Mouse (Mus musculus): ENCODE data around the gene Neil1.

The Neil1 gene

GRCm38 (mm10) chr9:57137777-57138176 is 10.3 kb downstream of the Neil1 start:
- no peak for DNase-seq

- DNase-seq: no peak
Observed at GRCm38 (mm10) chr9:57137246-57137645, 10.9 kb downstream of the Neil1 start.

GRCm38 (mm10) chr9:57130577-57131433 is 17.3 kb downstream of the Neil1 start, which contains the start of gene Man2c1:
Gene Man2c1 (plus strand): TSS chr9:57130690.
- peak; percentile 97 for DNase-seq

GRCm38 (mm10) chr9:57129641-57130040 is 18.5 kb downstream of the Neil1 start:
- no peak for DNase-seq

GRCm38 (mm10) chr9:57117261-57117755 is 30.8 kb downstream of the Neil1 start:
- no peak for DNase-seq

Data from lung, postnatal 10 days (tissue).